Mouse (Mus musculus) lung, adult 18-20 months (tissue): ENCODE data around the gene Golm1.

Experiments
- DNase-seq, 2 experiments: peaks; one replicate each; pipeline ENCODE4 v3.0.0; 2022; ENCODE audit warnings: mixed read lengths in 2 of 2

The Golm1 gene

GRCm38 (mm10) chr13:59674761-59675150 is 855 bp downstream of the Golm1 start:
- no peak for DNase-seq

- no peak for DNase-seq
Observed at GRCm38 (mm10) chr13:59674215-59674614, 1.4 kb downstream of the Golm1 start.

- no peak for DNase-seq
Observed at GRCm38 (mm10) chr13:59673597-59673996, 2.0 kb downstream of the Golm1 start.

GRCm38 (mm10) chr13:59672248-59672647 is 3.4 kb downstream of the Golm1 start:
- DNase-seq, result no peak

GRCm38 (mm10) chr13:59671521-59671920 is 4.1 kb downstream of the Golm1 start:
- DNase-seq, result no peak

DNA sequence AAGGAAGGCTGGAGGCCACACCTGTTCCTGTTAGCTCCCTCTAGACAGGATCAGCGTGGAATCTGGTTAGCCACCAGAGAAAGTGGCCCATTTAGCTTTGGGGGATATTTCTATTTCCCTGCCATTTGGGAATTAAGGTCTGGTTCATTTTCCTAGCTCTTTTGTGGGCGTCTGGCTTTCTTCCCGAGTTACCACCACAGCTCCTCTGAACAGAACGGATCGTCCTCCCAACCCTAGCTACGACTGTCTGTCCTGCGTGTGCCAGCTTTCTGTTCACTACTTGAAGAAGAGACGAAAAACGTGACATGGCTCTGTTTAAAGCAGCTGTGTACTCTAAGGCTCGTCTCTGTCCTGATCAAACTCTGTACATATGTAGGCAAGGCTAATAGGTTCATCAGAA is 5.7 kb downstream of the Golm1 start:
- no peak for DNase-seq

DNA sequence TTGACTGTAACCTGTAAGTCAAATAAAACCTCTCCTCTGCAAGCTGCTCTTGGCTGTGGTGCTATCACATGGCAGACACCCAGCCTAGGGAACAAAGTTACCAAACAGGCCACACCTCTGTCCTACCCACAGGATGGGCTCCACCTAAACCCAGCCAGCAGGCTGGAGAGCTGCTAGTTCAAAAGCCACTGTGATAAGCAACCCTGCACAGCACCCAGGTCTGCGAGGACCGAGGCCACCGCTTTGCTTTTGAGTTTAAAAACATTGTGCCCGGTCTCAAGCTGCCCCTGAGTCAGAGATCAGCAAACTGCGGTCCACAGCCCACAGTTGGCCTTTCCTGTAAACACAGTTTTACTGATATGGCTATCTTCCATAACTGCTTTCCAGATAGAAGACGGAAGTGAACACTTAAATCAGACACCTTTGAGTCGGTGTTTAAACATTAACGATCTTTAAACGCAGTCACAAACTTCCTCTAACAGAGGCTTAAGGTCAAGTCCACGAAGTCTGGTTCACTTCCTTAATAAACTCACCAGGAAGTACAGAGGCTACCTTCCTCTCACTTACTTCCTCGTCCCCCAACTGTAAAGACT is 7.0 kb downstream of the Golm1 start:
- DNase-seq, result peak; percentile 79 to 85

- DNase-seq, result no peak
Observed at GRCm38 (mm10) chr13:59667763-59668162, 7.8 kb downstream of the Golm1 start.

DNA sequence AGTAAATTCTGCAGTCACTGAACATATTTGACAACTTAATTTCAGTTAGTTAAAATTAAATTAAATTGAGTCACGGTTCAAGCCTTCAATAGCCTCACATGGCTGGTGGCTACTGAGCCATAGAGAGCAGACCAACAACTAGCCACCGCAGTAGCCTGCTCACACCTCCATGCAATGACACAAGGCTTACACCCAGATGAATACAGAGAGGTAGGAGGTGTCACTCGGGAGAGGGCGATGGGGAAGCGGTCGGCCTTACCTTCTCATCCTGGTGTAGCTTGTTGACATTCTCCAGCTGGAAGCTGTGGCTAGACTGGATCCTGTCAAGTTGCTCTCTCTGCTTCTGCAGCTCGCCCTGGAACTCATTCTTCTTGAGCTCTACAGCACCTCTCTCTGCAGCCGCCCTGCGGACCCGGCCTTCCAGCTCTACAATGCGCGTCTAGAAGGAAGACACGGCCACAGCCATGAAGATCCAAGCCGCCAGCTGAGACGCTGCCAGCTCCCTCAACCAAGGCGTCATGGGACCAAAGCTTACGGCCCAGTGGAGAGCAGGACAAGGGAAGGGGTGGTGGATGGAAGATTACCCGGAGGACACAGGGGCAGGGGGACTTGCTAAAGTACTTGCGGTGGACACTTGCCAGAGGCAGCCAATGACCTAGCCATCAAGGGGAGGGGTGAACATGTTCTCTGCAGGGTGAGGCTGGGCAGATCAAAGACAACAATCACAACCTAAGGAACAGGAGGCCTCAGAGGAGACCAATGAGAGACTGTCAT is 11.5 kb downstream of the Golm1 start:
- no peak for DNase-seq

DNA sequence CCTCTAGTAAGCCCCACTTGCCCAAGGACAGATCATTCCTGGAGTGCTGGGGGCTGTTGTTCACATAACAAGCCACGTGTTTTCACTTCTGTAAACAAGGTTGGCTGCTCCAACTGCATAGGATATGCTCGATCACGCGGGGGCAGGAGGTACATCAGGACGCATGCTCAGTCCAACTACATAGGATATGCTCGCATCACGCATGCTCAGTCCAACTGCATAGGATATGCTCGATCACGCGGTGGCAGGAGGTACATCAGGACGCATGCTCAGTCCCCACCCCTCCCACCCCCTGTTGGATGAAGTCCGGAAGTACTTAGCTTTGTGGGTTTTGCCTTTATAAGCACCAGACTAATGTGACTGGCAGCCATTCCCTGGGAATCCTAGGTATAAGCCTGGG is 13.6 kb downstream of the Golm1 start:
- DNase-seq, result no peak

DNA sequence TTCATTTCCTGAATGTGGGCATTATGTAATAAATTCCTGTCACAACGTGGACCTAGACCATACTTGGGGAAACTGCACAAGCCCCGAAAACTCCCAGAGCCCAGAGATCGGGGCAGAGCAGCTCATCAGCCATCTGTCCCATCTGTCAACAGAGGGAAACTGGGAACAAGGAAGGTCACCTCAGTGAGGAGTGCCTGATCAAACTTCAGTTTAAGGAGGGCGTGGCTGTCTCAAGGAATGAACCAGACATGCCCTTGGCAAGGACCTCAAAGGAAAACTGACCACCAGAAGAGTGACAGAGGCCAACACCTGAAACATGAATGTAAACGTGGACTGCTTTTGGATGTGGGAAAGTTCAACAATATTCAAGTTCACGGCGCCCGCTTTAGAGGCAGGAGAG is 14.2 kb downstream of the Golm1 start:
- no peak for DNase-seq

GRCm38 (mm10) chr13:59660371-59660770 is 15.2 kb downstream of the Golm1 start:
- DNase-seq, result no peak

DNA sequence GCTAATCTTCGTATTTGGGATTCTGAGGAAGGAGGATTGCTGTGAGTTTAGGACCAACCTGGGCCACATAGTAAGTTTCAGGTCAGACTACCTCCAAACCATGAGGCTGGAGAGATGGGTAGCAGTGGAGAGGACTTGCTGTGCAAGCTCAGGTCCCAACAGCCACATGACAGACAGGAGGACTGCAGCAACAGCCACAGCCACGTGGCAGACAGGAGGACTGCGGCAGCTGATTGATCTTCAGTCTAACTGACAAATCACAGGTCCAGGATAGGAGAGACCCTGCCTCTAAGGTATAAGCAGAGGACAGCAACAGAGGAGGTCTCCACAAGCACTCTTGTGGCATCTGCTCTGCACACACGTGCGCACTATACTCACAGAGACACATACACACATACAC is 17.8 kb downstream of the Golm1 start:
- DNase-seq, result no peak

DNA sequence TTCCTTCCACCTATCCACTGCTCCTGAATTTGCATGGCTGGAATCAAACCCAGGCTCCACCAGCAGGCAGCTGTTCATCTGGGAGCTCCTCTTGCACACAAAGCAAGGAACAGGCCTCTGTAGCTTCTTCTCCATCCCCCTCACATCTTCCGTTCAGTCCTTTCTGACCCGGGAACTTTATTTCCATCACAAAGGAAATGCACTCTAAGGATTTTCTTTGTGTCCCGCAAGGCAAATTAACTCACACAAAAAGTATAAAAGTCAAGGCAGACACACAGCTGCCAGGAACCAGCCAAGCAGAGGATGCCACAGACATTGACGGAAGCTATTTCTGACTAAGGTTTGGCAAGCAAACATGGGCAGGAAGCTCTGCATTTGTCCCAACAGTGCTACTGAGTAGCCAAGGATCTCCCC is 18.6 kb downstream of the Golm1 start:
- peak in 1 of 2 experiments; percentile 33 for DNase-seq

GRCm38 (mm10) chr13:59656316-59656832 is 19.2 kb downstream of the Golm1 start:
- peak; percentile 15 to 28 for DNase-seq

DNA sequence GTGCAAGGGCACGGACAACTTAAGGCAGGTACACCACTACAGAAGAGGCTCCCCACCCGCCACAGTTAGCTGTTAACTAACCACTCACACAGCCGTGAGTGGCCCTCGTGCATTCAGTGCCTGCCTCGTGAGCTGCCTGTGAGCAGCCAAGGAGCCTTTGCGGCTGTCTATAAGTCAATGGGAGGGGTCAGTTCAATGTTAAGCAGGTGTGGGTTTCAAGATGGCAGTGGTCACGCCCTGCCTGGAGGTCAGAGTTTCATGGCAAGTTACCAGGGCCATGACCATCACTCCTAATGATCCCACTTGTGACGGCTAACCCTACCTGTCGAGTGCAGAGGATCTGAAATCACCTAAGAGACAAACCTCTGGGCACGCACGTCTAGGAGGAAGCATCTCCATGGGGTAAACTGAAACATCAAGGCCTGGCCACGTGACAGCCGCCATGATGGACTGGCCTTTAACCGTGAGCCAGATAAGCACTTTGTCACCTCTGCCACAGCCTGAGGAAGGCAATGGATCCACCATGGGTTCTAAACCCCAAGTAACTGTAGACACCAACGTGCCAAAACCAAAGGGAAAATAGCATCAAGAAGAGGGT is 19.8 kb downstream of the Golm1 start:
- no peak for DNase-seq

GRCm38 (mm10) chr13:59654465-59654864 is 21.1 kb downstream of the Golm1 start:
- DNase-seq, result no peak

DNA sequence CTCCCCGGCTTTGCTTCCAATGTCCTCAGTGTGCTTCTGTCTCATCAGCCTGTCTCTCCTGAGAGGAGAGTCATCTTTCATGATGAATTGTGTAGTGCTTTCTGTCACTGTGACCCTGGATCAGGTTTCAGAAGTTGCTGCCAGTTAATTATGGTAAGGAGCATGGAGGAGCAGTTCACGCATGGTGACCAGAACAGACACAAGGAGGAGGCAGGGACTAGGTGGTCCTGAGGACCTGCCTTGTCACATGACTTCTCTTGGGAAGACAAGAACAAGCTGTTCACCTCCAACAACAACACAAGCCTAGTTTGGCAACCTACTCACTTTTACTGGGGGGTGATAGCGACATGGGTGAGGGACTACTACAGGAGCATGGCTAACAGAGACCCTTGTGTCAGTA is 22.5 kb downstream of the Golm1 start:
- no peak for DNase-seq

- no peak for DNase-seq
Observed at GRCm38 (mm10) chr13:59652651-59653050, 23.0 kb downstream of the Golm1 start.

GRCm38 (mm10) chr13:59649781-59650180 is 25.8 kb downstream of the Golm1 start:
- DNase-seq, result no peak

GRCm38 (mm10) chr13:59648598-59648997 is 27.0 kb downstream of the Golm1 start:
- no peak for DNase-seq

DNA sequence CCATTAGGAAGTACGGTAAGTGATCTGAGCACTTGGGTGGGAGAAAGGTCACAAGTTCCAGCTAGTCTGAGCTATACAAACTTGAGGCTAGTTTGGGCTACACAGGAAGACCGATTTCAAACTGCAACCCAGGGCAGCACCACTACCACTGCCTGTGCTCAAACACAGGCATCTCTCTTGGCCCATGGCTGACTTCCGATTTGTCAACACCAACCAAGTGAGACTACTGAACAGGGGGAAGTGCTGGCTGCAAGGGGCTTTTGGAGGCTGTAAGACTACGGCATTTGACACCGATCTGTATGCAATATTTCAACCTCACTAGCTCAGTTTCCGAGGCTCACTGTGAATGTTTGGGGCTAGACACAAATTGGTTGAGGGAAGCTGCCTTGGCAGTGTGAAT is 28.1 kb downstream of the Golm1 start:
- DNase-seq, result no peak

GRCm38 (mm10) chr13:59646674-59647244 is 28.9 kb downstream of the Golm1 start:
- no peak for DNase-seq

DNA sequence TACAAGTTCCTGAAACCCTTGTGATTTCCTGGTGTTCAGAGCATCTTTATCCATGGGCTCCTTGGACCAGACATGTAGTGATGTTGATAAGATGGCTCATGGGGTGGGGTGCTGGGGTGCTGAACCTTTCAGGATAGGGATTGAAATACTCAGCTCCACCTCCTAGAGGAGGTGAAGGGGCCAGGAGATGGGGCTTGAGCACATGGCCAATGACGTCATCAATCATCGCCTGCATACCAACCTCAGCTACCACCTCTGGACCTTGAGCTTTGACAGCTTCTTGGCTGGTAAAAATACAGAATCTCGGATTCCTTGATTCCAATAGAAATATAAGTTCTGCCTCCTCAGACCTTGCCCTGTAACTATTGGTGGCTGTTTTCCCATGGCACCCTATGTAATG is 30.1 kb downstream of the Golm1 start:
- DNase-seq, result no peak
